26 mouse cellular contexts compared by ENCODE assay signal in genomic region chr3:146211964-146212363, GRCm38 (mm10). TPM values are rescaled to one million over a fixed set of nuclear protein-coding genes. Genes with fewer than 3 reads are reported as not detected.
"Had no signal": no experiment of that assay in that cellular context is flagged by ENCODE, and none has a peak within 500 bp of the region (broad histone marks: within the 10 kb centered on the region; RNA-seq: fewer than 3 reads in every experiment).

No protein-coding gene starts in this region.

- H3K4me2 ChIP-seq: heart, embryonic 11.5 days; heart, embryonic 13.5 days; heart, embryonic 15.5 days; hindbrain, embryonic 13.5 days; hindbrain, embryonic 15.5 days; intestine, embryonic 15.5 days; limb, embryonic 12.5 days; liver, embryonic 12.5 days had no signal

- H3K9ac ChIP-seq: heart, embryonic 13.5 days; heart, embryonic 15.5 days; hindbrain, embryonic 13.5 days; hindbrain, embryonic 15.5 days; intestine, embryonic 15.5 days; limb, embryonic 12.5 days; liver, embryonic 12.5 days had no signal

- ATAC-seq: inflammation-experienced regulatory T-cells, adult 6 months; intestine, embryonic 15.5 days; intestine, postnatal 0 days; liver, embryonic 12.5 days had no signal

- H3K27ac ChIP-seq: gastrocnemius, adult 2 months; heart, adult 2 months; heart, embryonic 13.5 days; heart, embryonic 15.5 days; hindbrain, embryonic 13.5 days; hindbrain, embryonic 15.5 days; intestine, embryonic 15.5 days; layer of hippocampus, adult 2 months; left cerebral cortex, adult 2 months; limb, embryonic 10.5 days; limb, embryonic 12.5 days; liver, embryonic 12.5 days had no signal

- H3K4me1 ChIP-seq: hindbrain, embryonic 13.5 days; hindbrain, embryonic 15.5 days; intestine, embryonic 15.5 days; limb, embryonic 10.5 days; limb, embryonic 12.5 days; liver, embryonic 12.5 days had no signal

- H3K4me3 ChIP-seq: gastrocnemius, adult 2 months; heart, adult 2 months; heart, embryonic 13.5 days; heart, embryonic 15.5 days; hindbrain, embryonic 13.5 days; hindbrain, embryonic 15.5 days; intestine, embryonic 15.5 days; layer of hippocampus, adult 2 months; left cerebral cortex, adult 2 months; limb, embryonic 10.5 days; limb, embryonic 12.5 days; liver, embryonic 12.5 days had no signal

- DNase-seq: gastrocnemius, adult 2 months; gastrocnemius, postnatal 10 days; gastrocnemius, postnatal 25 days; heart, adult 11 months; heart, adult 2 months; heart, postnatal 14 days; heart, postnatal 36 days; kidney, adult 18-20 months; kidney, postnatal 10 days; kidney, postnatal 25 days; kidney, postnatal 4 days; liver had no signal

- H3K36me3 ChIP-seq: heart, embryonic 13.5 days; heart, embryonic 15.5 days; hindbrain, embryonic 13.5 days; hindbrain, embryonic 15.5 days; intestine, embryonic 15.5 days; limb, embryonic 10.5 days; limb, embryonic 12.5 days; liver, embryonic 12.5 days had no signal

- H3K9me3 ChIP-seq: heart, embryonic 13.5 days; heart, embryonic 15.5 days; hindbrain, embryonic 13.5 days; hindbrain, embryonic 15.5 days; intestine, embryonic 15.5 days; limb, embryonic 10.5 days; limb, embryonic 12.5 days; liver, embryonic 12.5 days had no signal

- H3K27me3 ChIP-seq: heart, embryonic 13.5 days; heart, embryonic 15.5 days; hindbrain, embryonic 15.5 days; intestine, embryonic 15.5 days; liver, embryonic 12.5 days had no signal

RNA-seq across cellular contexts. Expression of gene Lpar3, which starts 8.8 kb away (rescaled TPM):
- total RNA-seq: hematopoietic stem cell, adult 5-6 weeks had no signal
